Mouse (Mus musculus): ENCODE measurements around the gene Ccdc148.

Ccdc148 gene

GRCm38 (mm10) chr2:59160605-59160963 lies at the start of gene Ccdc148, which contains the start of gene Pkp4:
Ccdc148 (minus strand) TSS chr2:59160683.
Pkp4 (plus strand) TSS chr2:59160850.
- in situ Hi-C loops (cut with MseI, MboI): no loop called here

- in situ Hi-C loops (cut with MseI, MboI): no loop called here
Observed at GRCm38 (mm10) chr2:59208276-59208675, 47.8 kb upstream of the Ccdc148 start.

GRCm38 (mm10) chr2:59207725-59208124 lies 47.2 kb upstream of the Ccdc148 start:
- in situ Hi-C loops (cut with MseI, MboI): no loop called here

GRCm38 (mm10) chr2:59207240-59207639 lies 46.8 kb upstream of the Ccdc148 start:
- in situ Hi-C loops (cut with MseI, MboI): no loop called here

- in situ Hi-C loops (cut with MseI, MboI): no loop called here
Observed at GRCm38 (mm10) chr2:59206190-59206589, 45.7 kb upstream of the Ccdc148 start.

GRCm38 (mm10) chr2:59205092-59205491 lies 44.6 kb upstream of the Ccdc148 start:
- in situ Hi-C loops (cut with MseI, MboI): no loop called here

GRCm38 (mm10) chr2:59203627-59204425 lies 43.3 kb upstream of the Ccdc148 start:
- in situ Hi-C loops (cut with MseI, MboI): no loop called here

GRCm38 (mm10) chr2:59202930-59203329 lies 42.4 kb upstream of the Ccdc148 start:
- in situ Hi-C loops (cut with MseI, MboI): no loop called here

- in situ Hi-C loops (cut with MseI, MboI): no loop called here
Observed at GRCm38 (mm10) chr2:59200511-59200910, 40.0 kb upstream of the Ccdc148 start.

- in situ Hi-C loops (cut with MseI, MboI): no loop called here
Observed at GRCm38 (mm10) chr2:59199476-59199976, 39.0 kb upstream of the Ccdc148 start.

- in situ Hi-C loops (cut with MseI, MboI): no loop called here
Observed at GRCm38 (mm10) chr2:59197156-59197555, 36.7 kb upstream of the Ccdc148 start.

GRCm38 (mm10) chr2:59193117-59193516 lies 32.6 kb upstream of the Ccdc148 start:
- in situ Hi-C loops (cut with MseI, MboI): no loop called here

- in situ Hi-C loops (cut with MseI, MboI): no loop called here
Observed at GRCm38 (mm10) chr2:59191466-59191865, 31.0 kb upstream of the Ccdc148 start.

GRCm38 (mm10) chr2:59190186-59190585 lies 29.7 kb upstream of the Ccdc148 start:
- in situ Hi-C loops (cut with MseI, MboI): no loop called here

- in situ Hi-C loops (cut with MseI, MboI): no loop called here
Observed at GRCm38 (mm10) chr2:59189661-59190185, 29.2 kb upstream of the Ccdc148 start.

GRCm38 (mm10) chr2:59188306-59188705 lies 27.8 kb upstream of the Ccdc148 start:
- in situ Hi-C loops (cut with MseI, MboI): no loop called here

GRCm38 (mm10) chr2:59186966-59187365 lies 26.5 kb upstream of the Ccdc148 start:
- in situ Hi-C loops (cut with MseI, MboI): no loop called here

GRCm38 (mm10) chr2:59186122-59186521 lies 25.6 kb upstream of the Ccdc148 start:
- in situ Hi-C loops (cut with MseI, MboI): no loop called here

GRCm38 (mm10) chr2:59184107-59185064 lies 23.9 kb upstream of the Ccdc148 start:
- in situ Hi-C loops (cut with MseI, MboI): no loop called here

- in situ Hi-C loops (cut with MseI, MboI): no loop called here
Observed at GRCm38 (mm10) chr2:59183541-59183940, 23.1 kb upstream of the Ccdc148 start.

GRCm38 (mm10) chr2:59181321-59182113 lies 21.0 kb upstream of the Ccdc148 start:
- in situ Hi-C loops (cut with MseI, MboI): no loop called here
